ENCODE assay signal across 12 mouse cellular contexts in the genomic region with DNA sequence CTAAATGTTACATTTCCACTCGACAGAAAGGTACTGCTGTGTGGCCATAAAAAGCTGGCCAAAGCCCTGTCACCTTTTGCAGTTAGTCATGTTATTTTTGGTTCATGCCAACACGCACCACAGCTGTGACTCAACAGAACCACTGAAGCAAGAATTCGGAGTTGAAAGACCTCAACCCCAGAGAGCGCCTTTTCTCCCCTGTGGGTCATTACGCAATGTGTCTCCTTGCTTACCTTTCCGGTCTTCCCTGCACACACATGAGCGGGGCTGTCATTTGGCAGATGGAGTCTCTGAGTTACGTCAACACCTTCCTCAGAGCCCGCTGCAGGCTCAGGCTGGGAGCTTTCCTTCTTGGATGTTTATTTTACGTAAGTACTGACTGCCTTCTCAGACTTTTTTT. TPM values are rescaled to one million over a fixed set of nuclear protein-coding genes. Genes with fewer than 3 reads are reported as not detected.
DNase-seq lines count a peak whose midpoint lies in the region; ATAC-seq and TF ChIP-seq lines count a peak whose summit lies in the region.
"Had no signal": no experiment of that assay in that cellular context is flagged by ENCODE, and none has a peak within 500 bp of the region (broad histone marks: within the 10 kb centered on the region; RNA-seq: fewer than 3 reads in every experiment).

No protein-coding gene starts in this region.

- H3K27ac ChIP-seq in heart, embryonic 15.5 days, result no peak overlapping the region
- no peak overlapping the region for H3K27ac ChIP-seq in limb, embryonic 14.5 days (replicated peaks; ENCODE audit: low read depth, low read length)
- no peak overlapping the region for H3K27ac ChIP-seq in cerebellum, adult 2 months (ENCODE audit: insufficient read depth, low read length)
- H3K27ac ChIP-seq: midbrain, embryonic 15.5 days had no signal

- no peaks in the 10 kb centered on the region for H3K36me3 ChIP-seq in heart, embryonic 15.5 days
- H3K36me3 ChIP-seq in limb, embryonic 14.5 days (ENCODE audit: control insufficient read depth, insufficient read depth, low read length), result no peaks in the 10 kb centered on the region
- H3K36me3 ChIP-seq: midbrain, embryonic 15.5 days had no signal

- H3K27me3 ChIP-seq in heart, embryonic 15.5 days, result no peaks in the 10 kb centered on the region
- H3K27me3 ChIP-seq in limb, embryonic 14.5 days (ENCODE audit: control insufficient read depth, insufficient read depth, low read length), result no peaks in the 10 kb centered on the region
- H3K27me3 ChIP-seq in cerebellum, adult 2 months (ENCODE audit: control insufficient read depth, insufficient read depth, low read length), result no peaks in the 10 kb centered on the region
- H3K27me3 ChIP-seq: midbrain, embryonic 15.5 days had no signal

- H3K4me1 ChIP-seq in heart, embryonic 15.5 days (replicated peaks), result peaks cover 6% of the 10 kb centered on the region
- no peaks in the 10 kb centered on the region for H3K4me1 ChIP-seq in limb, embryonic 14.5 days (ENCODE audit: control insufficient read depth, insufficient read depth, low read length)
- no peaks in the 10 kb centered on the region for H3K4me1 ChIP-seq in cerebellum, adult 2 months (ENCODE audit: control insufficient read depth, insufficient read depth, low read length)
- H3K4me1 ChIP-seq: midbrain, embryonic 15.5 days had no signal

- DNase-seq in heart, adult 18-20 months, result no peak
- DNase-seq in lung, postnatal 10 days, result peak; percentile 7
- no peak for DNase-seq in lung, postnatal 36 days
- DNase-seq in adipocyte (ENCODE audit: low spot score), result peak; percentile 4
- DNase-seq in limb, embryonic 14.5 days (ENCODE audit: low spot score), result no peak
- no peak for DNase-seq in cerebellum, adult 2 months
- DNase-seq in gastrocnemius, adult 18-20 months (ENCODE audit: low spot score), result no peak
- DNase-seq: cerebellum, adult 9-11 months; gastrocnemius, postnatal 10 days; thymus, adult 2 months had no signal

- H3K9ac ChIP-seq in heart, embryonic 15.5 days, result no peak overlapping the region
- H3K9ac ChIP-seq in limb, embryonic 14.5 days (ENCODE audit: low read depth, low read length, severe bottlenecking), result no peak overlapping the region
- H3K9ac ChIP-seq: midbrain, embryonic 15.5 days had no signal

- no peaks in the 10 kb centered on the region for H3K9me3 ChIP-seq in heart, embryonic 15.5 days (replicated peaks)
- H3K9me3 ChIP-seq in limb, embryonic 14.5 days (ENCODE audit: control insufficient read depth, low read length), result no peaks in the 10 kb centered on the region
- H3K9me3 ChIP-seq: midbrain, embryonic 15.5 days had no signal

- peak overlapping the region; percentile 44 for H3K4me2 ChIP-seq in heart, embryonic 15.5 days
- H3K4me2 ChIP-seq in limb, embryonic 14.5 days (replicated peaks; ENCODE audit: low read depth, low read length, severe bottlenecking), result peak overlapping the region; percentile 17; the same call in 1 of the 2 replicates
- H3K4me2 ChIP-seq: midbrain, embryonic 15.5 days had no signal

- no peak for TF ChIP-seq POLR2A in limb, embryonic 14.5 days (IDR thresholded peaks at IDR 0.05; ENCODE audit: borderline replicate concordance, extremely low read depth, insufficient read depth, insufficient read length)
- TF ChIP-seq POLR2A in cerebellum, adult 2 months (IDR thresholded peaks at IDR 0.05; ENCODE audit: borderline replicate concordance, insufficient read depth, low read length), result no peak

- no peak overlapping the region for H3K4me3 ChIP-seq in heart, embryonic 15.5 days
- H3K4me3 ChIP-seq in limb, embryonic 14.5 days (replicated peaks; ENCODE audit: low read length), result no peak overlapping the region
- no peak overlapping the region for H3K4me3 ChIP-seq in cerebellum, adult 2 months (replicated peaks; ENCODE audit: insufficient read depth, low read depth, low read length)
- H3K4me3 ChIP-seq: midbrain, embryonic 15.5 days had no signal

- 27% methylated on average over 10 of the region's 10 CpGs for WGBS in heart, embryonic 15.5 days
- 58% methylated on average over 10 of the region's 10 CpGs for WGBS in limb, embryonic 14.5 days
- WGBS in cerebellum, adult 2 months, result 78% methylated on average over 10 of the region's 10 CpGs

- ATAC-seq in heart, embryonic 15.5 days (replicated peaks; ENCODE audit: insufficient number of reproducible peaks, insufficient read depth, low FRiP score, low read depth), result no peak
- ATAC-seq in limb, embryonic 14.5 days (ENCODE audit: low FRiP score, low read depth), result no peak; the same call in 1 of the 2 replicates
- ATAC-seq: midbrain, embryonic 15.5 days had no signal

- no peak for TF ChIP-seq CTCF in cerebellum, adult 2 months (IDR thresholded peaks at IDR 0.05; ENCODE audit: borderline replicate concordance, insufficient read depth, low read depth, low read length)

RNA-seq across cellular contexts. Expression of a gene that starts 24.6 kb away (rescaled TPM):
- polyA plus RNA-seq in heart, embryonic 15.5 days (2015; fragmentation: Nextera tagmentation; extraction: Ambion mirVana), result 2.7 and 3.8 TPM in 2 replicates
- total RNA-seq in heart, adult 18-20 months (2021), result 10 to 100 TPM; 19.7 to 23.4 TPM
- 6.6 and 8.6 TPM in 2 replicates for polyA plus RNA-seq in limb, embryonic 14.5 days (2012; rRNA removed)
- 1.8 and 1.9 TPM in 2 replicates for polyA plus RNA-seq in limb, embryonic 14.5 days (2014; fragmentation: Nextera tagmentation; extraction: Ambion mirVana)
- 6.4 and 9.5 TPM in 2 replicates for polyA plus RNA-seq in cerebellum, adult 2 months (2012; rRNA removed)
- 10 to 100 TPM in 1 of 2 experiments, 1 to 10 TPM in 1; 8.6 to 10.5 TPM for total RNA-seq in gastrocnemius, adult 18-20 months (2021)

Comparison
In these comparisons a context has a peak if more than half of its experiments do, and no peak if none do; other contexts are left out.
1. DNase-seq: peak in lung, postnatal 10 days (single experiment) and adipocyte (single experiment); none in heart, adult 18-20 months (0 of 2), lung, postnatal 36 days (single experiment), limb, embryonic 14.5 days (single experiment), cerebellum, adult 2 months (0 of 2) and gastrocnemius, adult 18-20 months (single experiment).